Mouse (Mus musculus) gastrocnemius, postnatal 14 days (tissue): ENCODE data around the gene Tmem204. TPM values are rescaled to one million over a fixed set of nuclear protein-coding genes. Genes with fewer than 3 reads are reported as not detected.
"Not testable (repeated sequence)": the region's sequence is repeated elsewhere in the genome, so short reads cannot be mapped to it uniquely, and the experiment has no call there.

ENCODE experiments used
- DNase-seq: peaks from one replicate; pipeline ENCODE4 v3.0.0; 2021; ENCODE audit warnings: mixed read lengths
- intact Hi-C: fragments of 180-260 bp; cut with DNase I; formaldehyde crosslinking; loops from one replicate; pipeline ENCODE4 v1.15.1; 2025; ENCODE audit warnings: low total_unique reads
- long read RNA-seq, 2 experiments: library from polyadenylated mRNA; stranded (forward); transcript quantifications; one replicate each; pipeline ENCODE4 v2.0.0; 2021
- total RNA-seq, 2 experiments: library from RNA; stranded (reverse); gene quantifications; 2 replicates each; pipeline ENCODE4 v1.2.3; 2021

The Tmem204 gene
- total RNA-seq = 10 to 100 TPM; 13.9 to 16.3 TPM
- long read RNA-seq, experiment 1, transcript Tmem204-201 (3 exons, 1,846 nt) = major isoform, 32 of 32 reads
- long read RNA-seq, experiment 1, partial matches to known transcripts = 0 of 32 reads
- long read RNA-seq, experiment 1, other reads (novel, unspliced or antisense) = 0 of 32 reads
- long read RNA-seq, experiment 2, transcript Tmem204-201 (3 exons, 1,846 nt) = major isoform, 24 of 26 reads
- long read RNA-seq, experiment 2, partial matches to known transcripts = 0 of 26 reads
- long read RNA-seq, experiment 2, other reads (novel, unspliced or antisense) = 0 of 26 reads

GRCm38 (mm10) chr17:25083444-25083931, at the start of gene Tmem204:
Tmem204 (minus strand) TSS chr17:25083591.
- peak; percentile 69 for DNase-seq
- intact Hi-C loops = no loop called here

GRCm38 (mm10) chr17:25130060-25130459, 46.7 kb upstream of the Tmem204 start:
- DNase-seq = no peak
- intact Hi-C loops = no loop called here

- DNase-seq = no peak
- intact Hi-C loops = loop anchor here (10.0 kb wide), 1 partner anchor 157 kb away; no protein-coding TSS in a partner anchor
These were observed 44.3 kb upstream of the Tmem204 start for GRCm38 (mm10) chr17:25127681-25128080.

- no peak for DNase-seq
- intact Hi-C loops = loop anchor here (10.0 kb wide), 1 partner anchor 158 kb away; no protein-coding TSS in a partner anchor
These were observed 43.7 kb upstream of the Tmem204 start for GRCm38 (mm10) chr17:25127079-25127478.

- intact Hi-C loops = loop anchor here (10.0 kb wide), 1 partner anchor 159 kb away; no protein-coding TSS in a partner anchor
- DNase-seq = not testable (repeated sequence)
These were observed 42.2 kb upstream of the Tmem204 start for GRCm38 (mm10) chr17:25125442-25126060.

GRCm38 (mm10) chr17:25123979-25124378, 40.6 kb upstream of the Tmem204 start:
- DNase-seq = no peak
- intact Hi-C loops = loop anchor here (10.0 kb wide), 1 partner anchor 161 kb away; no protein-coding TSS in a partner anchor

- intact Hi-C loops = loop anchor here (10.0 kb wide), 1 partner anchor 164 kb away; no protein-coding TSS in a partner anchor
- peak; percentile 23 for DNase-seq
These were observed 37.0 kb upstream of the Tmem204 start, which contains the start of gene Ptx4 for GRCm38 (mm10) chr17:25120406-25120805. Ptx4 (plus strand) TSS chr17:25120760.

GRCm38 (mm10) chr17:25117263-25117662, 33.9 kb upstream of the Tmem204 start:
- intact Hi-C loops = no loop called here
- no peak for DNase-seq

- intact Hi-C loops = no loop called here
- DNase-seq = peak; percentile 95
These were observed 32.5 kb upstream of the Tmem204 start, which contains the start of gene Telo2 for GRCm38 (mm10) chr17:25115664-25116432. Telo2 (minus strand) TSS chr17:25115967.

GRCm38 (mm10) chr17:25114908-25115645, 31.7 kb upstream of the Tmem204 start:
- intact Hi-C loops = no loop called here
- peak; percentile 14 for DNase-seq

GRCm38 (mm10) chr17:25112423-25112810, 29.0 kb upstream of the Tmem204 start:
- DNase-seq = no peak
- intact Hi-C loops = no loop called here

- DNase-seq = peak; percentile 58
- intact Hi-C loops = no loop called here
These were observed 28.5 kb upstream of the Tmem204 start for GRCm38 (mm10) chr17:25111739-25112422.

GRCm38 (mm10) chr17:25111220-25111619, 27.8 kb upstream of the Tmem204 start:
- intact Hi-C loops = no loop called here

GRCm38 (mm10) chr17:25110590-25110989, 27.2 kb upstream of the Tmem204 start:
- intact Hi-C loops = no loop called here
- no peak for DNase-seq

More at GRCm38 (mm10) chr17:25111220-25111619, 27.8 kb upstream of the Tmem204 start:
- no peak for DNase-seq

- intact Hi-C loops = loop anchor here (2.0 kb wide), 1 partner anchor 17 kb away; no protein-coding TSS in a partner anchor
- peak; percentile 32 for DNase-seq
These were observed 26.2 kb upstream of the Tmem204 start for GRCm38 (mm10) chr17:25109578-25109977.

GRCm38 (mm10) chr17:25107786-25108185, 24.4 kb upstream of the Tmem204 start:
- no peak for DNase-seq
- intact Hi-C loops = loop anchor here (2.0 kb wide), 1 partner anchor 15 kb away; no protein-coding TSS in a partner anchor

- no peak for DNase-seq
- intact Hi-C loops = no loop called here
These were observed 17.9 kb upstream of the Tmem204 start for GRCm38 (mm10) chr17:25101338-25101737.

- DNase-seq = no peak
- intact Hi-C loops = no loop called here
These were observed 16.7 kb upstream of the Tmem204 start for GRCm38 (mm10) chr17:25100052-25100451.
